Mouse (Mus musculus): ENCODE measurements around the gene Arl4a. TPM values are rescaled to one million over a fixed set of nuclear protein-coding genes. Genes with fewer than 3 reads are reported as not detected.

Gene Arl4a
- polyA plus RNA-seq, 1 experiment from 2014 or later = 23.8 TPM

DNA sequence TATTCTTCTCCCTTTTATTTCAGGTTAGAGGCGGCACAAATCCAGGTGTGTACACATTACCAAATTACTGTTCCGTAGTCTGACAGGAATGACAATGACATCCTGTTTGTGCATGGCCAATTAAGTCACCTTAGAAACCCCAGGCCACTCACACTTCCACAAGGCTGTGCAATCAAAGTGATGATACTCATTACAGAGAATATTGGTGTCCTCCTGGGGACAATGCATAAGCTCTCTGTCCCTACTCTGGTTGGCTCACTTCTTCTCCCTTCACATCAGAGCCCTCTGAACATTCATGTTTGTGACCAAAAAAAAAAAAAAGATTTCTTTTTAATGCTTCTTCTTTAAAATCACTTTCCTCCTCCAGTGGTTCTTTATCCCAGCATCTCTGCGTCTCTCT lies 10.0 kb downstream of the Arl4a start:
- H3K9me3 ChIP-seq (replicated peaks) = no peaks in the 10 kb centered on the region
- no peak for DNase-seq (ENCODE audit: low spot score)
- no peaks in the 10 kb centered on the region for H3K4me1 ChIP-seq
- WGBS = 93% methylated on average over 3 of the region's 3 CpGs
- H3K36me3 ChIP-seq = no peaks in the 10 kb centered on the region
- no peaks in the 10 kb centered on the region for H3K27me3 ChIP-seq (ENCODE audit: low read depth, poor library complexity, severe bottlenecking)
- H3K4me3 ChIP-seq = no peak overlapping the region
- no peak overlapping the region for H3K27ac ChIP-seq

DNA sequence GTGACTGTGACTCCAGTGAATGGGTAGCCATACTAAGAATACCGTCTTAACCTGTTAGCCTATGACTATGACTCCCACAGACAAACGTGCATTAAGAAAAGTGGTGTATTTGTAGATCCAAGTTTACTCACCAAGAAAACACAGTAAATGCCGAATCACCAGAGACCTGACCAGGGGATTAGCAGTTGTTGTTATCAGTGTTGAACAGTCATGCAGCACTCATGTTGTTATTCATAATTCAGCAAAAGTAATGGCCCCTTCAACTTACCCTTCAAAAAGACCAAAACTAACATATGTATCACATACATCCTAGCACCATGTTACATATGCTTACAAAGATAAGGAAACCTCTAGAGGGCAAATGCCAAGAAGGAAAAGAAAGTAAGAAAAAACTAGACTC lies 10.4 kb downstream of the Arl4a start:
- no peak overlapping the region for H3K4me3 ChIP-seq
- no peaks in the 10 kb centered on the region for H3K36me3 ChIP-seq
- no peak overlapping the region for H3K27ac ChIP-seq
- 94% methylated on average over 3 of the region's 3 CpGs for WGBS
- no peaks in the 10 kb centered on the region for H3K27me3 ChIP-seq (ENCODE audit: low read depth, poor library complexity, severe bottlenecking)
- DNase-seq (ENCODE audit: low spot score) = no peak
- no peaks in the 10 kb centered on the region for H3K9me3 ChIP-seq (replicated peaks)
- H3K4me1 ChIP-seq = no peaks in the 10 kb centered on the region

DNA sequence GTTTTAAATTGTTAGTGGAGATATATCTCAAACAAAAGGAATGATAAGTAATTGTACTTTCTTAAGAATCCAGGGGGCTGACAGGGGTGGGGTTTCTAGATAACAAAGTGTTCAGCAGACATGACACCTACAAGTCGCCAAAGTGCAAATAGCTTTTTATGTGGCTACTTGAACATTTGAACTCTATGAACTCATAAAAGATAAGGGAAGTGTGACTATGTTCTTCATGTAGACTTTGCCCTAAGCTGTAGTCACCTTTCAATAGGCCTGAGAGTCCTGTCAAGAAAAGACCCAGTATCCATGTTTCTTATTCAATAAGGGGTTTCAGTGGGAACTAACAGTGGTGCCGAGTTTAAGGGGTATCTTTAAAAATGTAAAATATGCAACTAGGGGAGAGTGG lies 13.9 kb downstream of the Arl4a start:
- H3K27ac ChIP-seq = no peak overlapping the region
- WGBS = 87% methylated on average over 2 of the region's 2 CpGs
- no peaks in the 10 kb centered on the region for H3K4me1 ChIP-seq
- DNase-seq (ENCODE audit: low spot score) = no peak
- no peaks in the 10 kb centered on the region for H3K27me3 ChIP-seq (ENCODE audit: low read depth, poor library complexity, severe bottlenecking)
- H3K36me3 ChIP-seq = no peaks in the 10 kb centered on the region
- H3K9me3 ChIP-seq (replicated peaks) = no peaks in the 10 kb centered on the region
- no peak overlapping the region for H3K4me3 ChIP-seq

DNA sequence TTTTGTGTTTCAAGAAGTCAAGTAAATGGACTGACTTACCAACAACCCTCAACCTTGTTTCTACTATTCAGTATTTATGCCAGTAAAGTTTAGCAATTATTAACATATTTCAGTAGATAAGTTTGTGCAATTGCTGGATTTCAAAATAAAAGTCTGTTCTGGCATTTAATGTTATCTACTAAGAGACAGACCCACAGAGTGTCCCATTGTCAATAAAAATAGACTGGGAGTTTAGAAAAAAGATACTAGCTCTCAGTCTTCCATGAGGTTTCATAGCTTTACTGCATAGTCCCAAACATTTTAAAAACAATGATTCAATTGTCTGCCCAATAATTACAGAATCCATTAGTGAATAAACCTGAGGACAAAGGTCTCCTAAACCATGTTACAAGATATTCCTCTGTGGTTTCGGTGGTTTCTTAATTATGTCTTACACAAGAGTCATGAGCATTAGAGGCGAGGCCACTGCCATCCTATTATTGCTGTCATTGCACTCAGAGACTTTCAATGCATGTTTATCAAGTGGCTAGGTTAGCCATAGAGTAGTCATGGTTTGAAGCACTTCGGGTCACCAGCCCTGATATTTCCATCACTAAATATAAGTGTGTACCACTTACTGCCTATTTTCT lies 14.7 kb downstream of the Arl4a start:
- Histone ChIP-seq H3K4me3 (no peak overlapping the region), H3K27ac (no peak overlapping the region), H3K4me1 (no peaks in the 10 kb centered on the region), H3K27me3 (ENCODE audit: low read depth, poor library complexity, severe bottlenecking) (no peaks in the 10 kb centered on the region), H3K36me3 (no peaks in the 10 kb centered on the region), H3K9me3 (replicated peaks) (no peaks in the 10 kb centered on the region)
- WGBS = 90% methylated on average over 3 of the region's 3 CpGs
- DNase-seq (ENCODE audit: low spot score) = no peak

DNA sequence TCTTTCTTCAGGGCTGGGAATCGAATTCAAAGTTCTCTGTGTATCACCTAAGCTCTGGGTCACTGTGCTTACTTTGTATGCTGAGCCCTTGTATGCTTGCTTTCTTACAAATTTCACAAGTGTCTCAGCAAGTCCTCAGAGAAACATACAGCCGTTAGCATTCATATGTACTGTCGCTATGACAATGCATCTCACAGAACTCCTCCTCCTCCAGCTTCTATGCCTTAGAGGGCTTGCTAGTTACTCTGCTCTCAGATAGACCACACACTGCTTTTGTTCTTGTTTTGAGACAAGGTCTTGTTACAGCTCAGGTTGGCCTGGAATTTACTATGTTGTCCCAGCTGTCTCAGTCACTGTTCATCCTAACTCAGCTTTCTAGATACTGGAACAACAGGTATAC lies 15.5 kb downstream of the Arl4a start:
- no peak overlapping the region for H3K27ac ChIP-seq
- H3K9me3 ChIP-seq (replicated peaks) = no peaks in the 10 kb centered on the region
- no peak for DNase-seq (ENCODE audit: low spot score)
- no peak overlapping the region for H3K4me3 ChIP-seq
- no peaks in the 10 kb centered on the region for H3K27me3 ChIP-seq (ENCODE audit: low read depth, poor library complexity, severe bottlenecking)
- 90% methylated on average over 3 of the region's 3 CpGs for WGBS
- H3K36me3 ChIP-seq = no peaks in the 10 kb centered on the region
- H3K4me1 ChIP-seq = no peaks in the 10 kb centered on the region

DNA sequence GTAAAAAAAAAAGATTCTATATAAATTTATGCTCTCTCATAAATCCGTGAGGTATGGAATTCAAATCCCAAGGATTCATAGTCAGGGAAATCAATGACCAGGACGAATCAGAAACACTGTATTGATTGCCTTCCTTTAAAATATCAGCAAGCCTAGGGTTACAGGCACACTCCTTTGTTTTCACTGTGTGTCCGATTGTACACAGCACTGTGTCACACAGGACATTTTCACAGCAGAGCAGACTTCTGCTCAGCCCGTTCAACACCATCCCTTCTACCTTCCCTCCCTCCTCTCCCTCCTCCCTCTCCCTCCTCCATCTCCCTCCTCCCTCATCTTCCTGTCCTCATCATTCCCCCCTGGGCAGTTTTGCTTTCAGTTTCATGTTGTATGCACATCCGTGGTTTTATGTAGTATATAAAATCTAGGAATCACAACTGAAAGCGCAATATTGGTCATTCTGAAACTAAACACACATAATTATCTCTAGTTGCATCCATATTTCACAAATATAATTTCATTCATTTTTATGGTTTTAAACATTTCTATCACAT lies 19.8 kb downstream of the Arl4a start:
- Histone ChIP-seq H3K27me3 (ENCODE audit: low read depth, poor library complexity, severe bottlenecking) (no peaks in the 10 kb centered on the region), H3K9me3 (replicated peaks) (no peaks in the 10 kb centered on the region), H3K27ac (no peak overlapping the region), H3K4me1 (peaks cover 7% of the 10 kb centered on the region; the same call in 1 of the 2 replicates), H3K36me3 (no peaks in the 10 kb centered on the region), H3K4me3 (no peak overlapping the region)
- no peak for DNase-seq (ENCODE audit: low spot score)
- WGBS = 86% methylated on average over 6 of the region's 6 CpGs

DNA sequence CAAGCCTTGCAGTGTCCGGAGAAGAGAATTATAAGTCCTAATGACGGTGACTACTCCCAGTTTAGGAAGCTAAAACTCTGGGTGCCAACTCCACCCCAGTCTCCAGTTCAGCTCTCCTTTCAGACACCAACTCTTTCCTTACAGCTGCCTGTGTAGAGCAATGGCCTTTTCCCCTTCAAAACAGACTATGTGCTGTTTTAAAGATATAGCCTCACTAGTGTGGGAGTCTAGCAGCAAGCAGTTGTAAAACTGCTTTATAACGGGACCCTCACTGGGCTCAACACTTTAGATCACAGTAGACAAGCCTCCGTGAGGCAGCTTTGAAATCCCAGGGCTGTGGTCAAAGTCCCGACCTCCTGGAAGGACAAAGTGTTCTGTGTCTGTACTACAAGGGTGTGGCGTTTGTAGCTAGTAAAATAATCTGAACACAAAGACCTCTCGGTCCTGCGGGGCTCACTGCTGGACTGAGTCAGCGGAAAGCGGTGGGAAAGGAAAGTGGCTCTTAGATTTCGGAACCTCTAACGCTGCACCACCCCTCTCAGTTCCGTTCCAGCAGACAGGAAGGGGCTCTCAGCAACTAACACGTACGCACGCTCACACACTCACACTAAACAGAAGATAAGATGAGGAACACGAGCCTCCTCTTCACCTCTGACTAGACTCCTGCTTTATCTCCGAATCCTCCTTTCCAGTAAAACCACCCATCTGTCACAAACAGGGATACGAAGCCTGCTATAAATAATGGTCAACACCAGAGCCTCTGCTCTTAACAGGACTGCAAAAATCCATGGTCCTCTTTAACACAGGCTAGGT lies 21.0 kb downstream of the Arl4a start:
- H3K27me3 ChIP-seq (ENCODE audit: low read depth, poor library complexity, severe bottlenecking) = no peaks in the 10 kb centered on the region
- peak overlapping the region; percentile 39 for H3K4me3 ChIP-seq
- peaks cover 7% of the 10 kb centered on the region; the same call in 1 of the 2 replicates for H3K4me1 ChIP-seq
- peak overlapping the region; percentile 74 for H3K27ac ChIP-seq
- WGBS = 30% methylated on average over 19 of the region's 19 CpGs
- no peaks in the 10 kb centered on the region for H3K36me3 ChIP-seq
- H3K9me3 ChIP-seq (replicated peaks) = no peaks in the 10 kb centered on the region
- DNase-seq (ENCODE audit: low spot score) = peak; percentile 37

DNA sequence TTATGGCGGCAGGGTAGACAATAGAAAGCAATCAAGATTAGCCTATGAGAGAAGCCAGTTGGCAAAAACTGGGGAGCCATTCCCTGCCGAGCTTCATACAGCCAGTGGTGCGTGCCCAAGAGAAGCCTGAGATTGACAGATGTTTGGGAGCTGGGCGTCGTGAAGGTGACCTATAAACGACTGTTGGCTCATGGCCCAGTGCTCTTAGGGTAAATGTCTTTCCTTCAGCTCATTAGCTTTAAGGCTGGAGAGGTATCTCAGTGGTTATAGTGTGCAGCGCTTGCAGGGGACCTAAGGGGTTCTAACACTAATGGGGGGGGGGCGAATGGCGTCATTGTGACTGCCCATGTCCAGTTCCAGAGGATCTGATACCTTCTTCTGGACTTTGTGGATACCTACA lies 21.8 kb downstream of the Arl4a start:
- no peaks in the 10 kb centered on the region for H3K9me3 ChIP-seq (replicated peaks)
- WGBS = 87% methylated on average over 9 of the region's 9 CpGs
- no peaks in the 10 kb centered on the region for H3K36me3 ChIP-seq
- peaks cover 7% of the 10 kb centered on the region; the same call in 1 of the 2 replicates for H3K4me1 ChIP-seq
- DNase-seq (ENCODE audit: low spot score) = no peak
- H3K27ac ChIP-seq = no peak overlapping the region; the same call in 1 of the 2 replicates
- H3K27me3 ChIP-seq (ENCODE audit: low read depth, poor library complexity, severe bottlenecking) = no peaks in the 10 kb centered on the region
- no peak overlapping the region for H3K4me3 ChIP-seq

DNA sequence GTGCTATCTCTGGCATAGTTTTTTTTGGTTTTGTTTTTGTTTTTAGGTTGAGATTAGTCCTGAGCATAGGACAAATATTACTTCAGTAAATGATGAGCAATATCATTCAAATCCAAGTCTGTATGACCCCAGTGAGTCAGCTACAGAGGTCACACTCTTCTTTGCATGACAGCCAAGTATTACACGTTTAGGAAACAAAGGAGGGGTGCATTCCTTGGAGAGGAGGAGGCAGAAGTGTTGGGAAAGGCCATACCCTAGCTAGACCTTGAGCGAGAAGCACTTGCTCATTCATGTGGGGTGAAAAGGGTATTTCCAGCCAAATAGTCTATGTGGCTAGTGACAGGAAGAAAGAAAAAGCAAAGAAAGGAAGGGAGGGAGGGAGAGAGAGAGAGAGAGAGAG lies 28.0 kb downstream of the Arl4a start:
- H3K9me3 ChIP-seq (replicated peaks) = no peaks in the 10 kb centered on the region
- H3K27me3 ChIP-seq (ENCODE audit: low read depth, poor library complexity, severe bottlenecking) = no peaks in the 10 kb centered on the region
- H3K4me3 ChIP-seq = no peak overlapping the region
- DNase-seq (ENCODE audit: low spot score) = no peak
- H3K36me3 ChIP-seq = no peaks in the 10 kb centered on the region
- no peaks in the 10 kb centered on the region; the same call in 1 of the 2 replicates for H3K4me1 ChIP-seq
- 79% methylated on average over 2 of the region's 2 CpGs for WGBS
- H3K27ac ChIP-seq = no peak overlapping the region

DNA sequence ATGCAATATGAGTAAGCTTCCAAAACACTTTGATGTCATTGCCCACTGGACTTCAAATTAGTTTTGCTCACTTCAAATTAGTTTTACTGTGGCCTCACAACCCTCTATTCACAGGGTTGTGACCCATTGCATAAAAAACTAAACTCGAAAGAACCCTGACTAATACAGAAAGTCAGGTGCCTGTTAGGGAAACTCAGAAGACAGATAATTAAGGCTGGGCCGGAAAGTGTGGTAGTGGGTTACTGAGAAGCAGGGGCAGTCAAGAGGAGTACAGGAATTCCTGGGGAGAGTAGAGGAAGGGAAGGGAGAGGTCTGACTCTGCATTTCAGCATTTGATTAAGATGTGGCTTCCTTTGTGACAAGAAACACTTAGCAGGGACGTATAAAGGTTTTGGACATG lies 29.4 kb downstream of the Arl4a start:
- DNase-seq (ENCODE audit: low spot score) = no peak
- Histone ChIP-seq H3K9me3 (replicated peaks) (no peaks in the 10 kb centered on the region), H3K36me3 (no peaks in the 10 kb centered on the region), H3K4me3 (no peak overlapping the region), H3K4me1 (peaks cover 3% of the 10 kb centered on the region; the same call in 1 of the 2 replicates), H3K27me3 (ENCODE audit: low read depth, poor library complexity, severe bottlenecking) (no peaks in the 10 kb centered on the region), H3K27ac (no peak overlapping the region)
- WGBS = 66% methylated on average over 3 of the region's 3 CpGs

DNA sequence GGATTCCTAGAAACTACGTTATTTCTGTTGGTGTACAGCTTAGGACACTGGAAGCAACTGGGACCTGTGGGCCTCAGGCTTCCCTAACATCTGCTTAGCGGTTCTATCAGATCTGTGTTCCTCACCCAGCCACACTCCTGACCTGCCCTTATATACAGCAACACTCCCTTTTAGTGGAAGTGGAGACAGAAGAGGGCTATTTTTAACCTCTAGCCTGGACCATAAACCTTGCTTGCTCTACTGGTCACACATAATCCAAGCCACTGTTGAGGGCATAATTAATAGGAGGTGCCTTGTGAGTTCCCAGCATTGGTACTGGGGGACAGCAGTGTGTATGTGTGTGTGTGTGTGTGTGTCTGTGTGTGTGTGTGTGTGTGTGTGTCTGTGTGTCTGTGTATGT lies 33.1 kb downstream of the Arl4a start:
- 77% methylated on average over 2 of the region's 2 CpGs for WGBS
- no peak overlapping the region for H3K27ac ChIP-seq
- no peak for DNase-seq (ENCODE audit: low spot score)
- no peaks in the 10 kb centered on the region for H3K36me3 ChIP-seq
- no peaks in the 10 kb centered on the region for H3K27me3 ChIP-seq (ENCODE audit: low read depth, poor library complexity, severe bottlenecking)
- H3K4me1 ChIP-seq = peaks cover 3% of the 10 kb centered on the region; the same call in 1 of the 2 replicates
- H3K4me3 ChIP-seq = no peak overlapping the region
- H3K9me3 ChIP-seq (replicated peaks) = no peaks in the 10 kb centered on the region

DNA sequence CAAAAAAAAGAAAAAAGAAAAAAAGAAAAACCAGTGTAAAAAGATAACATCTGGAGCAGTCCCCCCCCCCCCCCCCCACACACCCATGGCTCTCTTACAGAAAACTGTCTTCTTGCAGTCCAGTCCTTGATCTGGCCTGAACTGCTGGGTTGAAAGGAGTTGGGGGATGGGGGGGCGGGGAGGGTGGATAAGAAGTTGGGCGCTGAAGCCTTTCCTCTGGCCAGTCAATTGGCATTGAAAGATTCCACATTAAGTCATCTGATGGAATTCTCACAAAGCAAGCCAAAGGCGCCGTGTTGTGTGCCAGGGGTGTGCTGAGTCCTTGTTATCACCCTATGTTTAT lies 39.0 kb downstream of the Arl4a start:
- Histone ChIP-seq H3K9me3 (replicated peaks) (no peaks in the 10 kb centered on the region), H3K27me3 (ENCODE audit: low read depth, poor library complexity, severe bottlenecking) (no peaks in the 10 kb centered on the region), H3K36me3 (no peaks in the 10 kb centered on the region), H3K27ac (peak overlapping the region; percentile 44; the same call in 1 of the 2 replicates), H3K4me1 (peaks cover 18% of the 10 kb centered on the region), H3K4me3 (no peak overlapping the region)
- no peak for DNase-seq (ENCODE audit: low spot score)
- WGBS = 51% methylated on average over 4 of the region's 4 CpGs

DNA sequence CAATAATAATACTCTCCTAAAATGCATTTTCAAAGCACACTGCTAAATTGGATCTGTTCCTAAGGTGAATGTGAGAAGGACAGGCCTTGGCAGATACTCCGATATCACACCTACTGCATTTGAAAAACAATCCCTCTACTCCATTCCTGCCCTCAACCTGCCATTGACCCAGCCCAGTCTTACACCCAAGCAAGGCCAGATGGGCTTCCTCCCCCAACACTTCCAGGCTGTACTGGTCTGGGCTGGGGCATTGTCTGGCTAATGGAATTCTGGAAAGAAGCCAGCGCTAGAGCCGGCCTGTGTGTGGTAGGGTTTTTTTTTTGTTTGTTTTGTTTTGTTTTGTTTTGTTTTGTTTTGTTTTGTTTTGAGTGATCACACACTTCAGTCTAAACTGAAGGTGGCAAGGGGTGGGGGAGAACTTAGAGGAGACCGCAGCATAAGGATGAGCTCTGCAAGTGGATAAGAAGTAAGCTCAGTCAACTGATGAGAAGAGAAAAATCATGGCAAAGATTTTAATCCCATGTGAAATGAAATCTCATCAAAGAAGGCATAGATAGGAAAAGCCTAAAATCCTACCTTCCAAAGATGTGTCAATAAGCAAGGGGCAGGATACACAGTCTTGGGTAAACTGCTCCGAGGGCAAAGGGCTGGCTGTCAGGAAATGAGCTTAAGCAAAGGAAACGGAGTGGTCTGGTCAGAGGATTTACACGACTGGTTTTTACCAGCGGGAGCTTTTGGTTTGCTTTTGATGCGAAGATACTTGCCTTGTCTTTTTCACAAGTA lies 39.6 kb downstream of the Arl4a start:
- H3K36me3 ChIP-seq = no peaks in the 10 kb centered on the region
- H3K27ac ChIP-seq = peak overlapping the region; percentile 44; the same call in 1 of the 2 replicates
- peaks cover 18% of the 10 kb centered on the region for H3K4me1 ChIP-seq
- H3K4me3 ChIP-seq = no peak overlapping the region
- DNase-seq (ENCODE audit: low spot score) = no peak
- WGBS = 18% methylated on average over 9 of the region's 9 CpGs
- H3K9me3 ChIP-seq (replicated peaks) = no peaks in the 10 kb centered on the region
- no peaks in the 10 kb centered on the region for H3K27me3 ChIP-seq (ENCODE audit: low read depth, poor library complexity, severe bottlenecking)

Measured in limb, embryonic 10.5 days (tissue).